20 mouse cellular contexts compared by ENCODE assay signal in genomic region chr10:105507982-105508786, GRCm38 (mm10).
DNase-seq lines count a peak whose midpoint lies in the region; ATAC-seq lines count a peak whose summit lies in the region.
"Had no signal": no experiment of that assay in that cellular context is flagged by ENCODE, and none has a peak within 500 bp of the region (broad histone marks: within the 10 kb centered on the region; RNA-seq: fewer than 3 reads in every experiment).

No protein-coding gene starts in this region.

- ATAC-seq in kidney, embryonic 15.5 days (replicated peaks; ENCODE audit: low FRiP score): peak; percentile 57; the same call in 1 of the 2 replicates
- peak; percentile 87 for ATAC-seq in megakaryocyte progenitor cell, adult 5-6 weeks (replicated peaks; ENCODE audit: poor library complexity)
- ATAC-seq: Patski had no signal

- H3K4me3 ChIP-seq in kidney, embryonic 15.5 days (replicated peaks): no peak overlapping the region
- H3K4me3 ChIP-seq: forebrain, embryonic 15.5 days; heart, embryonic 13.5 days; hindbrain, embryonic 10.5 days had no signal

- H3K9me3 ChIP-seq in kidney, embryonic 15.5 days (replicated peaks): no peaks in the 10 kb centered on the region
- H3K9me3 ChIP-seq: forebrain, embryonic 15.5 days; heart, embryonic 13.5 days; hindbrain, embryonic 10.5 days had no signal

- 70% methylated on average over 3 of the region's 3 CpGs for WGBS in kidney, embryonic 15.5 days

- no peak overlapping the region for H3K27ac ChIP-seq in kidney, embryonic 15.5 days
- H3K27ac ChIP-seq: forebrain, embryonic 15.5 days; heart, embryonic 13.5 days; hindbrain, embryonic 10.5 days; macrophage had no signal

- no peak overlapping the region for H3K9ac ChIP-seq in kidney, embryonic 15.5 days
- H3K9ac ChIP-seq: forebrain, embryonic 15.5 days; heart, embryonic 13.5 days had no signal

- DNase-seq in kidney, adult 9 months: no peak
- peak; percentile 64 for DNase-seq in Muller cell, postnatal 12 days (ENCODE audit: inconsistent ontology term)
- peak; percentile 67 for DNase-seq in liver
- no peak for DNase-seq in left cerebral cortex, adult 9 months (ENCODE audit: low spot score in 2 of 2)
- no peak for DNase-seq in layer of hippocampus, adult 8-10 months (ENCODE audit: low spot score in 2 of 2)
- no peak for DNase-seq in thymus, adult 18-20 months
- DNase-seq: embryo, embryonic 11 days; kidney, adult 11 months; kidney, postnatal 4 days; lung, adult 18-20 months; midbrain, embryonic 14.5 days; right cerebral cortex, postnatal 4 days; thymus, postnatal 14 days had no signal

- H3K4me1 ChIP-seq in kidney, embryonic 15.5 days: peaks cover 10% of the 10 kb centered on the region

- no peaks in the 10 kb centered on the region for H3K36me3 ChIP-seq in kidney, embryonic 15.5 days

- H3K4me2 ChIP-seq in kidney, embryonic 15.5 days: no peak overlapping the region
- H3K4me2 ChIP-seq: forebrain, embryonic 15.5 days; heart, embryonic 13.5 days had no signal

- H3K27me3 ChIP-seq in kidney, embryonic 15.5 days: no peaks in the 10 kb centered on the region
- H3K27me3 ChIP-seq: forebrain, embryonic 15.5 days; heart, embryonic 13.5 days; Patski had no signal

Comparison
In these comparisons a context has a peak if more than half of its experiments do, and no peak if none do; other contexts are left out.
1. DNase-seq: peak in Muller cell, postnatal 12 days (single experiment) and liver (single experiment); none in kidney, adult 9 months (single experiment), left cerebral cortex, adult 9 months (0 of 2), layer of hippocampus, adult 8-10 months (0 of 2) and thymus, adult 18-20 months (0 of 2).